Mouse (Mus musculus) spleen, adult 10 weeks (tissue): ENCODE measurements around the gene Tspan1. TPM values are rescaled to one million over a fixed set of nuclear protein-coding genes. Genes with fewer than 3 reads are reported as not detected.

Source experiments
- polyA plus RNA-seq: library from polyadenylated mRNA; stranded (reverse); fragments of 350-450 nt; fragmentation: Illumina TruSeq; extraction: RNeasy Lipid Tissue Mini Kit (QIAGEN cat#74804); gene quantifications from one replicate; pipeline ENCODE4 v1.2.3, GENCODE M21; 2015; ENCODE audit warnings: low replicate concordance; ENCODE audit not compliant: insufficient read depth

Tspan1 gene
- polyA plus RNA-seq = not detected

GRCm38 (mm10) chr4:116167404-116167803, at the start of gene Tspan1:
Gene Tspan1 (minus strand): TSS chr4:116167601.

DNA sequence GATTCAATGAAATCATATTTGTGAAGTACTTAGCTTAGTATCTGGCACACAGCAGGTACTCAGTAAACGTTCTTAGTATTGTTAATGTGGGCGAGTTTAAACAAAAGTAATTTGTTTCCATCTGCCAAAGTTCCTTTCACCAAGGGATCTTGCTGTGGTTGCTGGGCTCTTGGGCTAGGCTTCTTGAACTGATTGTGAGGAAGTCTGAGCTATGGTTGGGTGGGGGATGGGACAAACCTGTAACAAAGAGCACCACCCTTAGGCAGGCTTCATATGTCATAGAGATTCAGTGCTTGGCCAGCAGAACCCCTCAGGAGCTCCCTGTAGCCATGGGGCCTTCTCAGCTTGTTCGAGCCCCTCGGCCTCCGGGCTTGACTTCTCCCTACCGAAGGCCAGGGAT, 5.7 kb upstream of the Tspan1 start, which contains the start of the genes 1700042G07Rik and Gm49337:
Gene 1700042G07Rik, plus strand, starts transcription at position 301 of the 400 bp plus-strand sequence.
Gene Gm49337, plus strand, starts transcription at position 313 of the 400 bp plus-strand sequence.

DNA sequence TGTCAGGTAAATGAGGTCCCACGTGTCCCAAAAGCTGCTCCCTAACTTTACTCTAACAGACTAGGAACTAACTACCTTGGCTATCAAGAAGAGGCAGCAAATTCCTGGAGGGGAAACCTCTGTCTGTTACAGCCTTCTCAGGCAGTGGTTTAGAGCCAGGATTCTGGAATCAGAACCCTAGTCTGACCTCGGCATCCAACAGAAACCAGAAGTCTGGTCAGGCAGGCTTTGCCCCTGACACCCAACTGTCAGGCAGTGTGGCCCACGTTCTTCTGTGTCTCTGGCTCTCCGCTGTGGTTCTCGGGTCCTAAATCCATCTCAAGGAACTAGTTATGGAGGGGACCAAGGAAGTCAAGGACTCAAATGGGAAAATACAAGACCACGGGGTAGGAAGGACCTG, 16.2 kb downstream of the Tspan1 start, which contains the start of gene Lurap1:
Gene Lurap1, minus strand, starts transcription at position 101 of the 400 bp plus-strand sequence.

DNA sequence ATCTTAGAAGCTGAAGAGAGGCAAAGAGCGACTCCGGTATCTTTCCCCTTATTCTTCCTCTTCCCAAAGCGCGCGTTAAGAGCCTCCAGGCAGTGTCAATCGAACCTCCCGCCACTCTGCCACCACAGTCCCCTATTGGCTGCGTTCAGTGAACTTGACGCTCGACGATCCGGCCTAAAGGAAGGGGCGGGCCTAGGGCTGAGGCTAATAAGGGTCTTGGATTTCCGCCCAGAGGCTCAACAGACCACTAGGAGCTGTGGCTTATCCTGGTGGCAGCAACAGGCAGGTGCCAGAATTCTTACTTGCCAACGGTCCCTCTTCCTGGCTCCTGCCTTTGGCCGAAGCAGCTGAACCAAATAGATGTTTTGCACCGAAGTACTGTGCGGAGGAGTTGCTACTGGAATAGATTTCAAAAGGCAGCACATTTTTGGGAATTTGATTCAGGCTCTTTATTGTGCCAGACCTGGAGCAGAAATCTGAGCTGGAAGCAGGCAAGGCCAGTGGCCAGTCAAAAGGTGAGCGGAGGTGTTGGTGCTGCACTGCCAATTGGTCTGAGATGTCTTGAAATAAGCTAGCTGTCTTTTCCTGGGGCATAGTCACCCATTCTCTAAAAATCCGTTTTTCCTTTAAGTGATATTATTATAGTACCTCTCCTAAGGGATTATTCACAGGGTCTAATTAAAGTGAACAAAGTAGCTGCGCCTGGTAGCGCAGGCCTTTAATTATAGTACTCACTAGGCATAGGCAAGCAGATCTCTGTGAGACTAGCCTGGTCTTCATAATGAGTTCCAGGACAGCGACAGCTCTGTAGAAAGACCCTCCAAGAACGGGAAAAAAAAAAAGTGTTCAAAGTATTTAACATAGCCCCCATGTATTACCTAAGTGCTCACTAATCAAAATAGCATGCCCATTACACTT, 43.5 kb downstream of the Tspan1 start, which contains the start of the genes Rad54l and Pomgnt1:
Gene Rad54l, minus strand, starts transcription at position 89 of the 918 bp plus-strand sequence.
Gene Pomgnt1, plus strand, starts transcription at position 239 of the 918 bp plus-strand sequence.

Other genes with a start within 250 kb of the Tspan1 start
- not detected for gene Dmbx1, start 227.7 kb downstream of the Tspan1 start, polyA plus RNA-seq
- gene Faah, start 149.7 kb downstream of the Tspan1 start, polyA plus RNA-seq = 23.8 TPM
- gene Nsun4, start 113.7 kb downstream of the Tspan1 start, polyA plus RNA-seq = 21.4 TPM
- gene Uqcrh, start 92.5 kb downstream of the Tspan1 start, polyA plus RNA-seq = 789 TPM
- 11.7 TPM for gene Lrrc41, start 92.3 kb downstream of the Tspan1 start, polyA plus RNA-seq
- gene Rad54l, start 43.9 kb downstream of the Tspan1 start, polyA plus RNA-seq = 7.1 TPM
- gene Pomgnt1, start 43.8 kb downstream of the Tspan1 start, polyA plus RNA-seq = 34.9 TPM
- 3.5 TPM for gene Lurap1, start 16.3 kb downstream of the Tspan1 start, polyA plus RNA-seq
- not detected for gene 1700042G07Rik, start 5.8 kb upstream of the Tspan1 start, polyA plus RNA-seq
- gene Gm49337, start 5.8 kb upstream of the Tspan1 start, polyA plus RNA-seq = not detected
- gene Pik3r3, start 54.0 kb upstream of the Tspan1 start, polyA plus RNA-seq = 7.0 TPM